Mouse (Mus musculus): ENCODE results near the gene Grip2.

DNA sequence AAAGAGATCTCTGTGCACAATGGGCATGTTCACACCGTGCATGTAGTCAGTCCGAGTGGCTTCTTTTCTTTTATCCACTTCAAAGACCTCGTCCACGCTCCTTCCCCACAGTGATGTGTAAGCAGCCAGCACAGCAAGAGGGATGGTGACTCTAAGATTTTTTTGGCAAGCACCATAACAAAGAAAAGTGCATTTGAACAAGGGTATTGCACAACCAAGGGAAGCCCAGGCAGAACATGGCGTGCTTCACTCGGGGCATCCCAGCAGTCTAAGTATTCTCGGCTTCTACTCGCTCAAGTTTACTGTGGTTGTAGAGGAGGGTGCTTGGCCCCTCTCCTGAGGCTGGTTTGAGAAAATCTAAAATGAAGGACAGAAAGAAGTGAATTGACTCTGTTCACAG is 84.1 kb downstream of the Grip2 start:
- TF ChIP-seq GATA1 (IDR thresholded peaks at IDR 0.05; ENCODE audit: borderline replicate concordance, low read length) (no peak), FLI1 (IDR thresholded peaks at IDR 0.05; ENCODE audit: low read length) (no peak)
